Mouse (Mus musculus) C2C12 (cell line): ENCODE data around the gene Gps1.

Source experiments
- CEBPB ChIP-seq: IDR thresholded peaks from one replicate; pipeline ENCODE4 v1.6.1; 2011; ENCODE audit warnings: low read depth, mild to moderate bottlenecking, control low read depth, moderate library complexity
- CTCF ChIP-seq: IDR thresholded peaks from one replicate; pipeline ENCODE4 v1.5.1; 2011; ENCODE audit not compliant: control insufficient read depth, insufficient read depth, insufficient read length
- MAX ChIP-seq: IDR thresholded peaks from one replicate; pipeline ENCODE4 v1.6.1; 2011; ENCODE audit warnings: mild to moderate bottlenecking, control low read depth
- MYOD1 ChIP-seq: IDR thresholded peaks from one replicate; pipeline ENCODE4 v1.6.1; 2011; ENCODE audit warnings: low read depth; ENCODE audit not compliant: control insufficient read depth, insufficient read length
- USF1 ChIP-seq: IDR thresholded peaks from one replicate; pipeline ENCODE4 v1.6.1; 2011; ENCODE audit warnings: low read depth, mild to moderate bottlenecking, control low read depth, moderate library complexity

DNA sequence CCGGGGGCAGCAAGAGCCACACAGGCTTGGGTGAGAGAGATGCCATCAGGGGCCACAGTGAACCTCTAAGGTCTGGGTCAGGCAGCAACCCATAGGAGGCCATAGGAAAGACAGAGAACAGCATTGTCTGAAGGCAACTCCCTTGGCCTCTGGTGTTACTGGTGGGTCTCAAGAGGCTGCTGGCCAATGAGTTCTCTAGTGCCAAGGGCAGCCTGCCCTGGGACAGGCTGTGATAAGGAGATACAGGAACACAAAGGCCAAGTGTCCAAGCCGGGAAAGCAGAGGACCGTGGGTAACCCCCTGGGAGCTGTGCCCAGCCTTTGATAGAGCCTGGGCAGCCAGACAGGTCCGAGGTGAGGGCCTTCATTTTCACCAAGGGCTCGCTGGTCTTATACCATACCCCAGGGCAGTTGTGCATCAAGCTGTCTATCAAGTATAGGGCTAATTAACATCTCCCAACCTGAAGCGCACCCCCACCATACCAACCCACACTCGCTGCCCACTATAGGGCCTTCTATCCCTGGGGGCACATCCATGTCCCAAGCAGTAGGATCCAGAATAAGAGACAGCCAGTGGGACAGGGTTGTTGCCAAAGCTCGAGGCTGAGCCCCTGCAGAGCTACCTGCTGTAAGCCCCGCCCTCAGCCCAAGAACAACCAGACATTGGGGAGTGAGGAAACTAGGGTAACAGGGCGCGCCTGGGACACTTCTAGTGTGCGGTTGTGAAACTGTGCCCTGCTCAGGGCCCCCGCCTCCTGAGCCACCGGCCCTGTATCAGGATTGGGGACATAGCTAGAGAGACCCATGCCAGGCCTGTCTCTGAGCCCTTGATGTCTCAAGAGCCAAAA lies 37.2 kb downstream of the Gps1 start:
- no peak for TF ChIP-seq USF1
- no peak for TF ChIP-seq CTCF
- TF ChIP-seq MYOD1: no peak
- no peak for TF ChIP-seq MAX
- no peak for TF ChIP-seq CEBPB
